Mouse (Mus musculus) E14TG2a.4 (cell line): ENCODE data around the gene Rhbdd1.

ENCODE experiments used
- H3K27me3 ChIP-seq: 2 replicates; pipeline ENCODE4 v1.6.1; 2014; ENCODE audit warnings: low read length, control low read depth; ENCODE audit not compliant: insufficient read depth
- H3K36me3 ChIP-seq: 2 replicates; pipeline ENCODE4 v1.6.1; 2014; ENCODE audit warnings: low read length, control low read depth; ENCODE audit not compliant: insufficient read depth
- H3K4me1 ChIP-seq: replicated peaks from 2 replicates; pipeline ENCODE4 v1.6.1; 2014; ENCODE audit warnings: low read depth, low read length, control low read depth
- H3K4me3 ChIP-seq: replicated peaks from 2 replicates; pipeline ENCODE4 v1.5.1; 2014; ENCODE audit warnings: mild to moderate bottlenecking, low read length
- H3K9me3 ChIP-seq: 2 replicates; pipeline ENCODE4 v1.6.1; 2014; ENCODE audit warnings: low read length, control low read depth
- CTCF ChIP-seq: conservative IDR thresholded peaks from 2 replicates; pipeline ENCODE4 v1.5.1; 2014; ENCODE audit warnings: low read length
- NANOG ChIP-seq: IDR thresholded peaks from 2 replicates; pipeline ENCODE4 v1.6.1; 2014; ENCODE audit warnings: borderline replicate concordance, low read length, mixed read lengths
- POU5F1 ChIP-seq: IDR thresholded peaks from 2 replicates; pipeline ENCODE4 v1.6.1; 2014; ENCODE audit warnings: low read length, borderline replicate concordance

Gene Rhbdd1

GRCm38 (mm10) chr1:82437273-82437672 lies 121.0 kb downstream of the Rhbdd1 start:
- no peak for TF ChIP-seq CTCF
- TF ChIP-seq POU5F1 = no peak
- TF ChIP-seq NANOG = no peak
- peaks cover 5% of the 10 kb centered on the region; the same call in 1 of the 2 replicates for H3K9me3 ChIP-seq
- H3K27me3 ChIP-seq = no peaks in the 10 kb centered on the region
- H3K4me1 ChIP-seq = peaks cover 3% of the 10 kb centered on the region; the same call in 1 of the 2 replicates
- H3K4me3 ChIP-seq = no peak overlapping the region
- no peaks in the 10 kb centered on the region for H3K36me3 ChIP-seq

GRCm38 (mm10) chr1:82440123-82440522 lies 123.9 kb downstream of the Rhbdd1 start:
- TF ChIP-seq POU5F1 (no peak), NANOG (no peak), CTCF (no peak)
- H3K4me1 ChIP-seq = no peaks in the 10 kb centered on the region
- no peak overlapping the region for H3K4me3 ChIP-seq
- peaks cover 9% of the 10 kb centered on the region for H3K9me3 ChIP-seq
- H3K27me3 ChIP-seq = no peaks in the 10 kb centered on the region
- H3K36me3 ChIP-seq = no peaks in the 10 kb centered on the region

GRCm38 (mm10) chr1:82443517-82443916 lies 127.3 kb downstream of the Rhbdd1 start:
- Histone ChIP-seq H3K27me3 (no peaks in the 10 kb centered on the region), H3K36me3 (no peaks in the 10 kb centered on the region), H3K4me1 (no peaks in the 10 kb centered on the region), H3K4me3 (no peak overlapping the region), H3K9me3 (peaks cover 9% of the 10 kb centered on the region)
- TF ChIP-seq CTCF = no peak
- no peak for TF ChIP-seq POU5F1

- no peaks in the 10 kb centered on the region for H3K36me3 ChIP-seq
- H3K4me1 ChIP-seq = no peaks in the 10 kb centered on the region
- no peak overlapping the region for H3K4me3 ChIP-seq
- TF ChIP-seq NANOG = no peak
- TF ChIP-seq POU5F1 = no peak
- no peak for TF ChIP-seq CTCF
- no peaks in the 10 kb centered on the region for H3K27me3 ChIP-seq
- peaks cover 9% of the 10 kb centered on the region for H3K9me3 ChIP-seq
Measured at GRCm38 (mm10) chr1:82446049-82446448, 129.8 kb downstream of the Rhbdd1 start.

GRCm38 (mm10) chr1:82449851-82450250 lies 133.6 kb downstream of the Rhbdd1 start:
- TF ChIP-seq POU5F1 (no peak), NANOG (no peak), CTCF (no peak)
- H3K4me3 ChIP-seq = no peak overlapping the region
- no peaks in the 10 kb centered on the region for H3K36me3 ChIP-seq
- no peaks in the 10 kb centered on the region for H3K4me1 ChIP-seq
- no peaks in the 10 kb centered on the region for H3K27me3 ChIP-seq
- H3K9me3 ChIP-seq = no peaks in the 10 kb centered on the region

GRCm38 (mm10) chr1:82451927-82452651 lies 135.8 kb downstream of the Rhbdd1 start:
- no peak overlapping the region for H3K4me3 ChIP-seq
- H3K27me3 ChIP-seq = no peaks in the 10 kb centered on the region
- no peak for TF ChIP-seq NANOG
- TF ChIP-seq POU5F1 = no peak
- TF ChIP-seq CTCF = no peak
- no peaks in the 10 kb centered on the region for H3K4me1 ChIP-seq
- H3K36me3 ChIP-seq = no peaks in the 10 kb centered on the region
- H3K9me3 ChIP-seq = no peaks in the 10 kb centered on the region

GRCm38 (mm10) chr1:82454031-82454430 lies 137.8 kb downstream of the Rhbdd1 start:
- H3K9me3 ChIP-seq = no peaks in the 10 kb centered on the region

GRCm38 (mm10) chr1:82459350-82459749 lies 143.1 kb downstream of the Rhbdd1 start:
- TF ChIP-seq CTCF (no peak), POU5F1 (no peak), NANOG (no peak)
- H3K9me3 ChIP-seq = no peaks in the 10 kb centered on the region
- no peaks in the 10 kb centered on the region for H3K36me3 ChIP-seq
- H3K27me3 ChIP-seq = no peaks in the 10 kb centered on the region
- no peaks in the 10 kb centered on the region for H3K4me1 ChIP-seq
- no peak overlapping the region for H3K4me3 ChIP-seq

More at GRCm38 (mm10) chr1:82454031-82454430, 137.8 kb downstream of the Rhbdd1 start:
- Histone ChIP-seq H3K36me3 (no peaks in the 10 kb centered on the region), H3K4me3 (no peak overlapping the region), H3K4me1 (no peaks in the 10 kb centered on the region), H3K27me3 (no peaks in the 10 kb centered on the region)
- TF ChIP-seq NANOG = no peak
- no peak for TF ChIP-seq POU5F1
- no peak for TF ChIP-seq CTCF

GRCm38 (mm10) chr1:82459926-82460325 lies 143.7 kb downstream of the Rhbdd1 start:
- Histone ChIP-seq H3K4me3 (no peak overlapping the region), H3K36me3 (no peaks in the 10 kb centered on the region), H3K9me3 (no peaks in the 10 kb centered on the region), H3K4me1 (no peaks in the 10 kb centered on the region), H3K27me3 (no peaks in the 10 kb centered on the region)
- TF ChIP-seq POU5F1 = no peak
- TF ChIP-seq NANOG = no peak
